Mouse (Mus musculus): ENCODE data around the gene Rlbp1. TPM values are rescaled to one million over a fixed set of nuclear protein-coding genes. Genes with fewer than 3 reads are reported as not detected.

The Rlbp1 gene
- polyA plus RNA-seq, 1 experiment: 0.33 TPM

- 86% methylated on average over 12 of the region's 12 CpGs for WGBS
- Histone ChIP-seq H3K36me3 (ENCODE audit: control insufficient read depth, insufficient read depth, low read length) (no peaks in the 10 kb centered on the region), H3K4me1 (ENCODE audit: control insufficient read depth, insufficient read depth, low read length) (no peaks in the 10 kb centered on the region), H3K4me3 (ENCODE audit: insufficient read depth, low read depth, low read length) (no peak overlapping the region), H3K27me3 (replicated peaks; ENCODE audit: control insufficient read depth, insufficient read depth, low read length) (no peaks in the 10 kb centered on the region), H3K27ac (ENCODE audit: insufficient read depth, low read depth, low read length) (no peak overlapping the region)
- no peak for TF ChIP-seq POLR2A (IDR thresholded peaks at IDR 0.05; ENCODE audit: low read depth, low read length)
- no peak for TF ChIP-seq CTCF (conservative IDR thresholded peaks at IDR 0.05; ENCODE audit: insufficient read depth, insufficient read length, low read depth, low read length)
- no peak for DNase-seq
Observed at GRCm38 (mm10) chr7:79398971-79399370, 12.1 kb upstream of the Rlbp1 start.

DNA sequence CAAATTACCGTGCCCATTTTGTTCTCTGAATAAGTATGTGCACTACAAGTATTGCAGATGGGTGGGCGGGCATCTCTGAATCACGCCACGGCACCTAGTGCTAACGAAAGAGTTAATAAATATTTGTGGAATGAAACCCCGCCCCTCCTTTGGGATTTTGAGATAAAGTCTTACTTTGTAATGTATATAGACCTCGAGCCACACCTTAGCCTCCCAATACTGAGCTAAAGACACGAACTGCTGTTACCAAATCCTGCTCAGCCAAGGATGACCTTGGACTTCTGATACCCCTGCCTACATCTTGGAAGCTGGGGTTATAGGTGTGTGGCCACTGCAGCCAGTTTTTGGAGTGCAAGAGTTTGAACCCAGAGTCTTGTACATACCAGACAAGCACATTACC is 11.6 kb upstream of the Rlbp1 start:
- H3K27me3 ChIP-seq (replicated peaks; ENCODE audit: control insufficient read depth, insufficient read depth, low read length): no peaks in the 10 kb centered on the region
- 78% methylated on average over 8 of the region's 8 CpGs for WGBS
- no peaks in the 10 kb centered on the region for H3K36me3 ChIP-seq (ENCODE audit: control insufficient read depth, insufficient read depth, low read length)
- no peak overlapping the region for H3K27ac ChIP-seq (ENCODE audit: insufficient read depth, low read depth, low read length)
- no peak overlapping the region for H3K4me3 ChIP-seq (ENCODE audit: insufficient read depth, low read depth, low read length)
- no peaks in the 10 kb centered on the region for H3K4me1 ChIP-seq (ENCODE audit: control insufficient read depth, insufficient read depth, low read length)
- no peak for DNase-seq
- TF ChIP-seq CTCF (conservative IDR thresholded peaks at IDR 0.05; ENCODE audit: insufficient read depth, insufficient read length, low read depth, low read length): no peak
- no peak for TF ChIP-seq POLR2A (IDR thresholded peaks at IDR 0.05; ENCODE audit: low read depth, low read length)

- TF ChIP-seq POLR2A (IDR thresholded peaks at IDR 0.05; ENCODE audit: low read depth, low read length) (no peak), CTCF (conservative IDR thresholded peaks at IDR 0.05; ENCODE audit: insufficient read depth, insufficient read length, low read depth, low read length) (no peak)
- Histone ChIP-seq H3K36me3 (ENCODE audit: control insufficient read depth, insufficient read depth, low read length) (no peaks in the 10 kb centered on the region), H3K27me3 (replicated peaks; ENCODE audit: control insufficient read depth, insufficient read depth, low read length) (no peaks in the 10 kb centered on the region), H3K4me1 (ENCODE audit: control insufficient read depth, insufficient read depth, low read length) (no peaks in the 10 kb centered on the region), H3K27ac (ENCODE audit: insufficient read depth, low read depth, low read length) (no peak overlapping the region), H3K4me3 (ENCODE audit: insufficient read depth, low read depth, low read length) (no peak overlapping the region)
- WGBS: 54% methylated on average over 10 of the region's 10 CpGs
- no peak for DNase-seq
Observed at GRCm38 (mm10) chr7:79397446-79397963, 10.7 kb upstream of the Rlbp1 start.

GRCm38 (mm10) chr7:79395186-79395585 is 8.3 kb upstream of the Rlbp1 start:
- no peaks in the 10 kb centered on the region for H3K36me3 ChIP-seq (ENCODE audit: control insufficient read depth, insufficient read depth, low read length)
- no peak for TF ChIP-seq CTCF (conservative IDR thresholded peaks at IDR 0.05; ENCODE audit: insufficient read depth, insufficient read length, low read depth, low read length)
- no peak for TF ChIP-seq POLR2A (IDR thresholded peaks at IDR 0.05; ENCODE audit: low read depth, low read length)
- H3K4me3 ChIP-seq (ENCODE audit: insufficient read depth, low read depth, low read length): no peak overlapping the region
- no peaks in the 10 kb centered on the region; the same call in 1 of the 2 replicates for H3K4me1 ChIP-seq (ENCODE audit: control insufficient read depth, insufficient read depth, low read length)
- no peaks in the 10 kb centered on the region for H3K27me3 ChIP-seq (replicated peaks; ENCODE audit: control insufficient read depth, insufficient read depth, low read length)
- 88% methylated on average over 7 of the region's 7 CpGs for WGBS
- DNase-seq: no peak
- no peak overlapping the region for H3K27ac ChIP-seq (ENCODE audit: insufficient read depth, low read depth, low read length)

DNA sequence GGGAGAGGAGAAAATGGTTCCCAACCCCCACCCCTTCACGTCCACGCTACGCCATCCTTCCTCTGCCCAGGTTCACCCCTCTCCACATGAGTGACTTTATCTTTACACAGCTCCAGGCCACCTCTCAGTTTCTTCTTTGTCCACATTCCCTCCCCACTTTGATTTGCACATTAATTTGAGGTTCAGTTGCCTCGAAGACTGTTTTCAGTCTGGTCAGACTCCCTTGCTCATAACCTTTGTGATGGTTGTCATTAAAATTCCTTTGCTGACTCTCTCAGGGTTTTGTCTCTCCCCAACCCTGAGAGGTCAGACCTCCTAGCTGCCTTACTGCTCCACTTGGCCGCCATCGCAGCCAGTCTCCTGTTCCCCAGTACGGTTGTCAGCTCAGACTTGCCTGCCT is 7.8 kb upstream of the Rlbp1 start:
- Histone ChIP-seq H3K4me3 (ENCODE audit: insufficient read depth, low read depth, low read length) (no peak overlapping the region), H3K27me3 (replicated peaks; ENCODE audit: control insufficient read depth, insufficient read depth, low read length) (no peaks in the 10 kb centered on the region), H3K36me3 (ENCODE audit: control insufficient read depth, insufficient read depth, low read length) (no peaks in the 10 kb centered on the region), H3K27ac (ENCODE audit: insufficient read depth, low read depth, low read length) (no peak overlapping the region), H3K4me1 (ENCODE audit: control insufficient read depth, insufficient read depth, low read length) (no peaks in the 10 kb centered on the region; the same call in 1 of the 2 replicates)
- no peak for DNase-seq
- TF ChIP-seq CTCF (conservative IDR thresholded peaks at IDR 0.05; ENCODE audit: insufficient read depth, insufficient read length, low read depth, low read length) (no peak), POLR2A (IDR thresholded peaks at IDR 0.05; ENCODE audit: low read depth, low read length) (no peak)
- 49% methylated on average over 7 of the region's 7 CpGs for WGBS

DNA sequence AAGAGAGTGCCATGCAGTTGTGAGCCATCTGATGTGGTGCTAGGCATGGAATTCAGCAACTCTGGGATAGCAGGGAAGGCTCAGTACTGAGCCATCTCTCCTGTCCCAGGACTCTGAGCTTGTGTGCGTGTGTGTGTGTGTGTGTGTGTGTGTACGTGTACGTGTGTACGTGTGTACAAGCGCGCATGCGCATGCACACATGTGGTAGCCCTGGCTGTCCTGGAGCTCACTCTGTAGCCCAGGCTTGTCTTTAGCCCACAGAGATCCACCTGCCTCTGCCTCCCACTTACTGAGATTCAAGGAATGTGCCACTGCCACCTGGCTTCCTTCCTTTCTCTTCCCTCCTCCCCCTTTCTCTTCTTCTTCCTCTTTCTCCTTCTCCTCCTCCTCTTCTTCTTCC is 7.1 kb upstream of the Rlbp1 start:
- Histone ChIP-seq H3K36me3 (ENCODE audit: control insufficient read depth, insufficient read depth, low read length) (no peaks in the 10 kb centered on the region), H3K27ac (ENCODE audit: insufficient read depth, low read depth, low read length) (no peak overlapping the region), H3K4me3 (ENCODE audit: insufficient read depth, low read depth, low read length) (no peak overlapping the region), H3K27me3 (replicated peaks; ENCODE audit: control insufficient read depth, insufficient read depth, low read length) (no peaks in the 10 kb centered on the region), H3K4me1 (ENCODE audit: control insufficient read depth, insufficient read depth, low read length) (no peaks in the 10 kb centered on the region; the same call in 1 of the 2 replicates)
- no peak for DNase-seq
- WGBS: 95% methylated on average over 7 of the region's 7 CpGs
- no peak for TF ChIP-seq CTCF (conservative IDR thresholded peaks at IDR 0.05; ENCODE audit: insufficient read depth, insufficient read length, low read depth, low read length)
- TF ChIP-seq POLR2A (IDR thresholded peaks at IDR 0.05; ENCODE audit: low read depth, low read length): no peak

DNA sequence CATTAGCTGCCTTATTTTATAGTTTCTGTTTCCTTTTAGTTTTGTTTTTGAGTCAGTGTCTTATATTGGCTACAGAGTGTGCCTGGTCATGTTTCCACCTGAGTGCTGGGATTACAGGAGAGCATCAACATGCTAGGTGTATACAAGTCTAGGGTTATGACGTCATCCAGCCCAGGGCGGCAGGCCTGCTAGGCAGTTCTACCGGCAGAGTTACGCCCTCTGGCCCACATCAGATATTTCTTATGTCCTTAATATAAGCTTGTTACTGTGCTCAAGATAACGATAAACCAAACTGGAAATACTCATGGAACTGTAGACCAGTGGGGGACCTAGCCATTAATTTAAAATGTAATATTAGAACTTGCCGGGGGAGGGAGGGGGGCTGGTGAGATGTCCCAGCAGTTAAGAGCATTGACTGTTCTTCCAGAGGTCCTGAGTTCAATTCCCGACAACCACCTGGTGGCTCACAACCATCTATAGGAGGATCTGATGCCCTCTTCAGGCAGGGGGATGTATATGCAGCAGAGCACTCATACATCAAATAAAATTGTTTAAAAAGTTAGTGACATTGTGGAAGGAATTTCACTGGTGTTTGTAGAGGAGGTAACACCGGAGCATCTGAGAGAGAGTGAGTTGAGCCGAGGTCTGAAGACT is 6.1 kb upstream of the Rlbp1 start:
- WGBS: 44% methylated on average over 9 of the region's 9 CpGs
- H3K36me3 ChIP-seq (ENCODE audit: control insufficient read depth, insufficient read depth, low read length): no peaks in the 10 kb centered on the region
- H3K4me3 ChIP-seq (ENCODE audit: insufficient read depth, low read depth, low read length): no peak overlapping the region
- TF ChIP-seq POLR2A (IDR thresholded peaks at IDR 0.05; ENCODE audit: low read depth, low read length): no peak
- 0 out of 2 replicates have a peak, but pooled peaks have one; percentile 8 for TF ChIP-seq CTCF (conservative IDR thresholded peaks at IDR 0.05; ENCODE audit: insufficient read depth, insufficient read length, low read depth, low read length)
- no peak overlapping the region for H3K27ac ChIP-seq (ENCODE audit: insufficient read depth, low read depth, low read length)
- no peaks in the 10 kb centered on the region for H3K27me3 ChIP-seq (replicated peaks; ENCODE audit: control insufficient read depth, insufficient read depth, low read length)
- no peaks in the 10 kb centered on the region; the same call in 1 of the 2 replicates for H3K4me1 ChIP-seq (ENCODE audit: control insufficient read depth, insufficient read depth, low read length)
- DNase-seq: no peak

Data from kidney, adult 2 months (tissue).